Mouse (Mus musculus) olfactory bulb, adult 2 months (tissue): ENCODE measurements around the gene Gm17268.

Source experiments
- CTCF ChIP-seq: fragments of 200-500 bp; IDR thresholded peaks from 2 replicates; pipeline ENCODE4 v1.5.1; 2012; ENCODE audit warnings: low read depth, mild to moderate bottlenecking, low read length, moderate library complexity; ENCODE audit not compliant: insufficient read depth
- POLR2A ChIP-seq: fragments of 200-500 bp; IDR thresholded peaks from 2 replicates; pipeline ENCODE4 v1.6.1; 2012; ENCODE audit warnings: mild to moderate bottlenecking, low read depth, low read length, moderate library complexity; ENCODE audit not compliant: insufficient read depth

DNA sequence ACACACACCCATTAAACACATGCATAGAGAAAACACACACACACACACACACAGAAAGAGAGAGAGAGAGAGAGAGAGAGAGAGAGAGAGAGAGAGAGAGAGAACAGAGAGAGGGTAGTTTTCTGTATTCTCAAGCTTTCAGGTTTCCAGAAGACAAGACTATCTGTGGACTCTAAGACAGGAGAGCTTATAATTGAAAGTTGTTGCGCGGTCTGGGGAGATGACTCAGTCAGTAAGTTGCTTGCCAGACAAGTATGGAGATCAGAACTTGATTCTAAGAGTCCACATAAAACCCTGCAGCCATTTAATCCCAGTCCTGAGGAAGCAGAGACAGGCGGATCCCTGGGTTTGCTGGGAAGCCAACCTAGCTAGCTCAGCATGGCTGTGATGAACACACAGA, 39.7 kb downstream of the Gm17268 start:
- TF ChIP-seq CTCF (no peak), POLR2A (no peak)
